Mouse (Mus musculus) liver, postnatal 0 days (tissue): ENCODE measurements around the gene Ccdc142. TPM values are rescaled to one million over a fixed set of nuclear protein-coding genes. Genes with fewer than 3 reads are reported as not detected.

ENCODE experiments used
- ATAC-seq: fragments of 200-750 bp; cut with Nextera tagmentation; 2 replicates; pipeline ENCODE4 v1.8.0; 2017; ENCODE audit warnings: mild to moderate bottlenecking, moderate library complexity
- DNase-seq: peaks from one replicate; pipeline ENCODE4 v3.0.0-alpha.2; 2016
- H3K27ac ChIP-seq: fragments of 300-500 bp; sonication (generic); 2 replicates; pipeline ENCODE4 v1.5.1; 2014; ENCODE audit warnings: antibody characterized with exemption, moderate library complexity, mild to moderate bottlenecking, low read depth
- H3K27me3 ChIP-seq: fragments of 300-500 bp; sonication (generic); 2 replicates; pipeline ENCODE4 v1.6.1; 2014; ENCODE audit warnings: low read length, control low read depth, mixed read lengths; ENCODE audit not compliant: insufficient read depth
- H3K36me3 ChIP-seq: fragments of 300-500 bp; sonication (generic); replicated peaks from 2 replicates; pipeline ENCODE4 v1.6.1; 2014; ENCODE audit warnings: mild to moderate bottlenecking, control low read depth, low read length, moderate library complexity, mixed read lengths; ENCODE audit not compliant: insufficient read depth
- H3K4me1 ChIP-seq: fragments of 300-500 bp; sonication (generic); 2 replicates; pipeline ENCODE4 v1.6.1; 2014; ENCODE audit warnings: antibody characterized with exemption, mild to moderate bottlenecking, control low read depth; ENCODE audit not compliant: insufficient read depth
- H3K4me2 ChIP-seq: fragments of 300-500 bp; sonication (generic); 2 replicates; pipeline ENCODE4 v1.6.1; 2014; ENCODE audit warnings: low read depth, mild to moderate bottlenecking, low read length, moderate library complexity, mixed read lengths
- H3K4me3 ChIP-seq: fragments of 300-500 bp; sonication (generic); 2 replicates; pipeline ENCODE4 v1.5.1; 2014; ENCODE audit warnings: low read depth, low read length
- H3K9ac ChIP-seq: fragments of 300-500 bp; sonication (generic); replicated peaks from 2 replicates; pipeline ENCODE4 v1.6.1; 2014; ENCODE audit warnings: mild to moderate bottlenecking, moderate library complexity
- H3K9me3 ChIP-seq: fragments of 300-500 bp; sonication (generic); 2 replicates; pipeline ENCODE4 v1.6.1; 2016; ENCODE audit warnings: mild to moderate bottlenecking, control low read depth, low read length, mixed read lengths
- CTCF ChIP-seq: sonication (generic); IDR thresholded peaks from 2 replicates; pipeline ENCODE4 v1.5.1; 2016; ENCODE audit warnings: antibody characterized with exemption, low read depth
- EP300 ChIP-seq: IDR thresholded peaks from 2 replicates; pipeline ENCODE4 v1.6.1; 2016; ENCODE audit warnings: antibody characterized with exemption, low read depth, mild to moderate bottlenecking
- WGBS: fragments of 180-500 bp; shearing (Covaris S2); extraction: QIAGEN DNeasy Blood & Tissue Kit; methylation state at CpG from one replicate; pipeline ENCODE4 v1.1.7; 2014; ENCODE audit not compliant: insufficient replicate concordance; 5-methylcytosine and 5-hydroxymethylcytosine counted together
- polyA plus RNA-seq: library from polyadenylated mRNA; unstranded; fragments of >200 nt; fragmentation: Nextera tagmentation; extraction: Ambion mirVana; gene quantifications from 2 replicates; pipeline ENCODE4 v1.2.1, GENCODE M21; 2015

Gene Ccdc142
- polyA plus RNA-seq, 1 experiment from 2014 or later = 0.54 TPM

- H3K27ac ChIP-seq = peak overlapping the region; percentile 90
- peak overlapping the region; percentile 38 for H3K4me3 ChIP-seq
- 96% methylated on average over 2 of the region's 2 CpGs for WGBS
Measured at GRCm38 (mm10) chr6:83058725-83059124, 42.7 kb upstream of the Ccdc142 start.

GRCm38 (mm10) chr6:83065995-83066394, 35.4 kb upstream of the Ccdc142 start:
- no peak overlapping the region for H3K4me3 ChIP-seq
- no peaks in the 10 kb centered on the region for H3K9me3 ChIP-seq
- no peak for TF ChIP-seq CTCF
- TF ChIP-seq EP300 = no peak
- 34% methylated on average over 8 of the region's 8 CpGs for WGBS
- no peak overlapping the region for H3K9ac ChIP-seq
- ATAC-seq = no peak
- H3K27me3 ChIP-seq = peaks cover 88% of the 10 kb centered on the region
- DNase-seq = no peak
- no peak overlapping the region for H3K4me2 ChIP-seq
- no peak overlapping the region for H3K27ac ChIP-seq
- peaks cover 10% of the 10 kb centered on the region for H3K4me1 ChIP-seq
- no peaks in the 10 kb centered on the region for H3K36me3 ChIP-seq

More at GRCm38 (mm10) chr6:83058725-83059124, 42.7 kb upstream of the Ccdc142 start:
- H3K9me3 ChIP-seq = no peaks in the 10 kb centered on the region
- H3K27me3 ChIP-seq = peaks cover 16% of the 10 kb centered on the region
- H3K36me3 ChIP-seq = peaks cover 17% of the 10 kb centered on the region
- peak overlapping the region; percentile 58 for H3K9ac ChIP-seq
- no peak for DNase-seq
- no peak for ATAC-seq
- peak overlapping the region; percentile 70 for H3K4me2 ChIP-seq
- peaks cover 15% of the 10 kb centered on the region for H3K4me1 ChIP-seq
- TF ChIP-seq EP300 (no peak), CTCF (no peak)

- no peaks in the 10 kb centered on the region for H3K36me3 ChIP-seq
- TF ChIP-seq EP300 = no peak
- no peak for TF ChIP-seq CTCF
- peaks cover 10% of the 10 kb centered on the region for H3K4me1 ChIP-seq
- ATAC-seq (no peak), DNase-seq (no peak)
- H3K27ac ChIP-seq = no peak overlapping the region
- WGBS = 33% methylated on average over 6 of the region's 6 CpGs
- H3K4me2 ChIP-seq = no peak overlapping the region
- H3K27me3 ChIP-seq = peaks cover 92% of the 10 kb centered on the region
- H3K4me3 ChIP-seq = no peak overlapping the region
- no peak overlapping the region for H3K9ac ChIP-seq
- no peaks in the 10 kb centered on the region for H3K9me3 ChIP-seq
Measured at GRCm38 (mm10) chr6:83066441-83066840, 35.0 kb upstream of the Ccdc142 start.

GRCm38 (mm10) chr6:83068221-83068620, 33.2 kb upstream of the Ccdc142 start:
- Histone ChIP-seq H3K4me3 (peak overlapping the region; percentile 26), H3K36me3 (no peaks in the 10 kb centered on the region), H3K9me3 (no peaks in the 10 kb centered on the region), H3K4me1 (peaks cover 10% of the 10 kb centered on the region), H3K27me3 (peaks cover 100% of the 10 kb centered on the region), H3K9ac (no peak overlapping the region), H3K4me2 (peak overlapping the region; percentile 62), H3K27ac (no peak overlapping the region)
- DNase-seq (no peak), ATAC-seq (no peak)
- TF ChIP-seq EP300 (no peak), CTCF (no peak)
- WGBS = 20% methylated on average over 8 of the region's 8 CpGs

GRCm38 (mm10) chr6:83068706-83069487, 32.5 kb upstream of the Ccdc142 start:
- Histone ChIP-seq H3K4me3 (peak overlapping the region; percentile 26), H3K9ac (no peak overlapping the region), H3K27ac (no peak overlapping the region), H3K4me1 (peaks cover 10% of the 10 kb centered on the region), H3K4me2 (peak overlapping the region; percentile 62), H3K27me3 (peaks cover 99% of the 10 kb centered on the region), H3K36me3 (no peaks in the 10 kb centered on the region), H3K9me3 (no peaks in the 10 kb centered on the region)
- 3% methylated on average over 74 of the region's 81 CpGs for WGBS
- ATAC-seq (peak; percentile 16; the same call in 1 of the 2 replicates), DNase-seq (no peak)
- TF ChIP-seq EP300 (no peak), CTCF (no peak)

- ATAC-seq (0 out of 2 replicates have a peak, but pooled peaks have one; percentile 8), DNase-seq (no peak)
- Histone ChIP-seq H3K27ac (no peak overlapping the region), H3K9me3 (no peaks in the 10 kb centered on the region), H3K4me3 (peak overlapping the region; percentile 16; the same call in 1 of the 2 replicates), H3K4me2 (0 out of 2 replicates have a peak overlapping the region, but pooled peaks have one; percentile 62), H3K27me3 (peaks cover 99% of the 10 kb centered on the region), H3K9ac (no peak overlapping the region), H3K4me1 (peaks cover 10% of the 10 kb centered on the region), H3K36me3 (no peaks in the 10 kb centered on the region)
- WGBS = 2% methylated on average over 64 of the region's 69 CpGs
- TF ChIP-seq CTCF = no peak
- no peak for TF ChIP-seq EP300
Measured at GRCm38 (mm10) chr6:83069488-83070246, 31.7 kb upstream of the Ccdc142 start.
